Mouse (Mus musculus) v-Abl transformed pro-B cells (cell line): ENCODE data around the gene Gm21974.

Source experiments
- in situ Hi-C, 2 experiments: fragments of 400-800 bp; cut with MboI; formaldehyde crosslinking; loops; one replicate each; pipeline ENCODE4 v1.15.1; 2025; ENCODE audit not compliant: unreplicated experiment in 2 of 2

The Gm21974 gene

DNA sequence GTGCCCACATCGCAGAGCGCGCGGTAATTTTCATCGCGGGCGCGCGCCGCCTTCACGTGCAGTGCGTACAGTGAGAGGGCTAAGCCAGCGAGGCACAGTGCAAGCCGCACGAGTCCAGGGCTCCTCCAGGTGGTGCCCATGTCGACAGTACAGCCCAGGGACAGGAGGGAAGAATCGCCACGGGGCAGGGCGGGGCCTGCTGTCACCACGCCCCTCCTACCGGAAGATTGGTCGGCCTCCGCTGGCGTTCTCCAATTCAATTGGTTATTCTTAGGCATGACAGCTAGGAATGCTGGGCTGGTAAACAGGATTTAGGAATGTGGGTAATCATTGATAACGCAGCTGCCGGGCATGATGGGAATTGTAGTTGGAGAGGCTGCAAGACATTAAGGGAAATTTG, at the start of gene Gm21974, which contains the start of gene Vkorc1:
Gm21974 (minus strand) TSS at position 13 of the 400 bp plus-strand sequence.
Vkorc1 (minus strand) TSS at position 176 of the 400 bp plus-strand sequence.
- in situ Hi-C loops, result no loop called here

DNA sequence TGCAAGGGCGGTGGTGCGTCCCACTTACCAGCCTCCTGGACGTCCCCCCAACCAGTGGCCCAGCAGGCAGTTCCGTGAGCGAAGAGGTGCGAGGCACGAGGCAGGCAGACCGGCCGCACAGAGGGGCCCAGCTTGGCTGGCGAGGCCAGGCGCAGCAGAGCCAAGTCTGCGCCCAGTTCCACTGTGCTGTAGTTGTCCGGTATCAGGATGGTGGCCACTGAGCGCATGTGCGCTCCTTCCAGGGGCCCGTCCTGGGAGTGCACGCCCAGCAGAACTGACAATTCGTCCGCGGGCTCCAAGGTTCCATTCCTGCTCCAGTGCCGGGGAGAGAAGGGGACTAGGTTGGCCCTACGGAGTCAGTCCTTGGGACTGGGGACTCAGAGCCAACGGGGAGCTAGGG, 49.4 kb upstream of the Gm21974 start:
- in situ Hi-C loops, result loop anchor here (5.0 to 10.0 kb wide), 4 partner anchors 140 to 580 kb away; partner anchors contain the start of gene Hsd3b7 (in 1 of the 2)

DNA sequence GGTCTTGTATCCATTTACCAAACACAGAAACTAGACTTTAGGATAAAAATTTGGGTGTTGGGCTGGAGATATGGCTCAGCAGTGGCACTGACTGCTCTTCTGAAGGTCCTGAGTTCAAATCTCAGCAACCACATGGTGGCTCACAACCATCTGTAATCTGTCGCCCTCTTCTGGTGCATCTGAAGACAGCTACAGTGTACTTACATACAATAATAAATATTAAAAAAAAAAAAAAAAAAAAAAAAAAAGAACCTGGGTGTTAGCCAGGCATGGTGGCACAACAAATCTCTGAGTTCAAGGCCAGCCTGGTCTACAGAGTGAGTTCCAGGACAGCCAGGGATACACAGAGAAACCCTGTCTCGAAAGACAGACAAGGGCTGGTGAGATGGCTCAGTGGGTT, 46.8 kb upstream of the Gm21974 start:
- in situ Hi-C loops, result loop anchor here (5.0 to 10.0 kb wide), 4 partner anchors 137 to 577 kb away; partner anchors contain the start of gene Hsd3b7 (in 1 of the 2)

DNA sequence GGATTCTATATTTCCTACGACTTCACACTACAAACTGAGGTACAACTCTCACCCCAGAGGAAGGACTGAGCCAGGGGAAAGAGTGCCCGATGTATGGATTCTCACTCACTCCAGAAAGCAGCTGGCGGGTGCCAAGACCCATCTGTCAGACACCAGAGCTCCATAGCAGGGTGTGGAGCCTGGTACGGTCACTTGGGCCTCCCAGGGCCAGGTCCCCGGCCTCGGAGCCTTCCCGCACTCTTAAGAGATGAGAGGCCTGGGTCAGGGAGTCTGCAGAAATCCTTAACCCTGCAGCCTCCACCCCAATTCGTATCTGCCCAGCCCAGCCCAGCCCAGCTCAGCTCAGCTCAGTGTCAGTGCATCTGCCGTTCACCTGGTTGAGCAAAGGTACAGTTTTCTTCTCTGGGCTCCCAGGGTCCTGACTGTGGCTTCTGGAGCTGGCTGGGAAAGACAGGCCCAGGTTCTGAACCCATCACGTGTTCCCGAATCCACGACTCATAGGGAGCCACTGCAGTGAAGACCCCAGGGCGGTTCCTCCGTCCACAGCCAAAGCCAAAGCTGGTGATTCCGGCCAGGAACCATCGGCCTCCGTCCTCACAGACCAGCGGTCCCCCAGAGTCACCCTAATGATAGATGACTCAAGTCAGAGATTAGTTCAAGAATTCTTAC, 41.1 kb upstream of the Gm21974 start:
- in situ Hi-C loops, result loop anchor here in 1 of 2 experiments (5.0 kb wide), 1 partner anchor 164 kb away; no protein-coding TSS in a partner anchor

DNA sequence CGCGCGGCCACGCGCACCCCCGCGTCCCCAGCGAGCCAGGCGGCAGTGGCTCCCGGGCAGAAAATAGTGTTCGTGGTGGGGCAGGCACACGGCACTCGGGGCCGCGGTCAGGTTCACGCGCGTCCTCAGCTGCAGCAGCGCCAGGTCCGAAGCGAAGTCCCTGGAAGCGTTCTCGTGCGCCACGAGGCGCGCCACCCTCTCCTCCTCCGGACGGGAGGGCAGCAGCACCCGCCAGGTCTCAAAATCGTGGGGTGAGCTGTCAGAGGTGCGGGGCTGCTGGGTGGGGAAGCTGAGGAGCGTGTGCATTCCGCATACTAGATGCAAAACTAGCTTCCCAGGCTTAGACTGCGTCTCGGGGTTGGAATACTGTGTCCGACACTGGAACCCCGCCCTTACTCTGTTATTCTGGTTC, 40.5 kb upstream of the Gm21974 start:
- in situ Hi-C loops, result loop anchor here in 1 of 2 experiments (5.0 kb wide), 1 partner anchor 163 kb away; no protein-coding TSS in a partner anchor

DNA sequence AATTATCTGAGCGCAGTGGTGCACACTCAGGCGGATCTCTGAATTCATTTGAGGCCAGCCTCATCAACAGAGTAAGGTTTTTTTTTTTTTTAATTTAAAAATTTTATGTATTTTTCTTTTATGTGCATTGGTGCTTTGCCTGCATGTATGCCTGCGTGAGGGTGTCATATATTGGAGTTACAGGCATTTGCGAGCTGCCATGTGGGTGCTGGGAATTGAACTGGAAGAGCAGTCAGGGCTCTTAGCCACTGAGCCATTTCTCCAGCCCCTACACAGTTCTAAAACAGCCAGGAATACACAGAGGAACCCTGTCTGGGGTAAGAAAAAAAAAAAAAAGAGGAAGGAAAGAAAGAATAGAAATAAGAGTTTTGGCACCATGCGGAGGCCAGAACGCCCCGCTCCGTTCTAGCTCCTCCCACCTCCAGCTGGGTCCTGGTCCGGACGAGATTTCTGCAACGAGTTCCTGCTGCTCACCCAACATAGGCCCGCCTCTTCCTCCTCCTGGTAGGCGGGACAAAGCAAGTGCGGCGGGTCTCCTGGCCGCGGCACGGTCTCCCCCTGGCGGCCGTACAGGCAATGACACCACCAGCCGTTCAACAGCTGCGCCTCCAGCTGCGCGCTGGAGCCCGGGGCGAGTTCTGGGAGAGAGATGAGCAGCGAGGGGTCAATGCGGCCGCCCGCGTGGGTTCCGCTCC, 39.9 kb upstream of the Gm21974 start:
- in situ Hi-C loops, result loop anchor here in 1 of 2 experiments (5.0 kb wide), 1 partner anchor 163 kb away; no protein-coding TSS in a partner anchor

DNA sequence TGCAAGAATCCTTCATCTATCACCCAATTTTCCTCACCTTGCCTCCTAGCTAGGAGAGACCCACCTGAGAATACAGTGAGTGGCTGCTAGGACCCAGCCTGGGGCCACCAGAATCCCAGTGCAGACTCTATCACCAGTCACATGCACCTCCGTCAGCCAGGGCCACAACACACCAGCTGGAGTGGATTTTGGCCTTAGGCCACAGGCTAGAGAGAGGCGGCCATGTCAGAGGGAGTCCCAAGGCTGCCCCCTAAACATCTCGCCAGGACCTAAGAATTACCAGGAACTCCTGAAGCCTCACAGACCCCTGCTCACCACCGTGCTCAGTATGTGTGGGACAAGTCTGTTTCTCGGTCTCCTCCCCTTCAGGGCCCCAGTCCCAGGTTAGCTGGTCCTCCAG, 38.8 kb upstream of the Gm21974 start:
- in situ Hi-C loops, result no loop called here

DNA sequence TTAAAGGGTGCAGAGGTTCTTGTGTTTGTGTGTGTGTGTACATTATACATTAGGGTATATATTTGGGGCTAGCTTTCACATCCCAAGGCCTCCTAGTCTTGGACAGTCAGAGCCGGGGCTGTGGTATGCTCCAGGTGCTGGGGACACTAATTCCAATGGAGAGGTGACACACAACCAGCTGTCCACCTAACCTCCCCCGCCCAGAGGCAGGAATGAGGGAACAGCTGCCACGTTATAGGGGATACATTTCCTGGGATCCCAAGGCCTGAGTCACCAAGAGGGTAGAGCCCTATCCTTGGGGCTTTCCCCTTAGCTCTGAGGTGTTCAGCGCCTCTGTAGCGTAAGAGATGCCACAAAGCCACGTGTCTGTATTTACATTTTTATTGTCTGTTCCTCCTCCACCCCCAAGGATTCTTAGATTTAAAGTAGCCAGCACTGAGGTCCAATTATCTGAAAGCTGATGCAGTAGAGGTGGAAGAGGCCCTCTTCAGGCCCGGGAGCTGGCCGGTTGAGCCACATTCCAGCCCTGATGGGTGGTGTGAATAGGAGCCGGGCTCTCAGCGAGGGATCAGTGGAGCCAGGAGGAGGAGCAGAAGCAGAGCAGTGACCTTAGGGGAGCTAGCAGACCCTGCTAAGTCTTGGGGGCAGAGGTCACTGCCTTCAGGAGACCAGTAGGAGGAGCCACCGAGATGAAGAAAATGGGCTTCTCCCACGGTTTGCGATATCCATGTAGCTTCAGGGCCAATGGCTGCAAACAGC, 37.2 kb upstream of the Gm21974 start:
- in situ Hi-C loops, result no loop called here

DNA sequence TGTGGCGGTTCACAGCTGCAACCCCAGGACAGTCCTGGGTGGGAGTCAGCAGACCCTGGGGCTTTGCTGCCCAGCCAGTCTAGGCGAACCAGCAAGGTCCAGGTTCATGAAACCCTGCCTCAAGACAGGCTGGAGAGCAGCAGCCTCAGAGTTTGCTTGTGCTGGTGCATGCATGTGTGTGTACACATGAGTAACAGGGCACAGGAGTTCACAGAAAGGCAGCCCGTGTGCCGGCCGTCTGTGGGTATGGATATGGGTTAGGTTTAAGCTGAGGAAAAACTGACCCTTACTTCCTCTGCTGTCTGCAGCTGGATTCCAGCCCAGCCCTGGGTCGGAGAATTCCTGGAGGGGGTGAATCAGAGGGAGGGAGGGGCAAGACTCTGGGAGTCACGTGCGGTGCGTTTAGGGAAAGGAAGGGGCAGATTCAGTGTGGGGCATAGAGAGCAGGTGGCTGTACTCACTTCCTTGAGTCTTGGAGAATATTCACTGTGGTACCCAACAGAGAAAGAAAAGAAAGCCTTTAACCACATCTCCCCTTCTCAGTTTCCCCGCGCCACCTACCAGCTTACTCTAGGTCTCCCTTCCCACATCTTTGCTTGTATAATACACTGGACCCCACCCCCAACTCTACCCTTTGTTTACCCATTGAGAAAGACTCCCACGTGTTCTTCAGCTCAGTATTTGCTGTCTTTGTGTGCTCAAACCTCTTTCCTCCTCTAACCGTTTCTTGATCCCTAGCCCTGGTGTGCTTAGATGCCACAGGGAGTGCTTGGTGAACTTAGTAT, 36.3 kb upstream of the Gm21974 start:
- in situ Hi-C loops, result no loop called here

DNA sequence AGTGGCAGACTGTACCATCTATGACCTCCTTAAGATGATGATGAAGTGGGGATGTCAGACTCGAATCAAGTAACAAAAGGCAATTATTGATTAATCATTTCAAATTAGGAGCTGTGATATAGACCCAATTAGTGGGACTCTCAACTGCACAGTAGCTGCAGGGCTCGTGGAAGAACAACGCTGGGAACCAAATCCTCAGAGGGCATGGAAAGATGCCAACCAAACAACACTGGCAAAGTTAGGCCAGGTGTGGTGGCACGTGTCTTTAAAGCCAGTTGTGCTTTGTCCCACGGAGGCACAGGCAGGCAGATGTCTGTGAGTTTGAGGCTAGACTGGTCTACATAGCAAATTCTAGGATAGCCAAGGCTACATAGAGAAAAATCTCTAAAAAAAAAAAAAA, 35.4 kb upstream of the Gm21974 start:
- in situ Hi-C loops, result no loop called here

DNA sequence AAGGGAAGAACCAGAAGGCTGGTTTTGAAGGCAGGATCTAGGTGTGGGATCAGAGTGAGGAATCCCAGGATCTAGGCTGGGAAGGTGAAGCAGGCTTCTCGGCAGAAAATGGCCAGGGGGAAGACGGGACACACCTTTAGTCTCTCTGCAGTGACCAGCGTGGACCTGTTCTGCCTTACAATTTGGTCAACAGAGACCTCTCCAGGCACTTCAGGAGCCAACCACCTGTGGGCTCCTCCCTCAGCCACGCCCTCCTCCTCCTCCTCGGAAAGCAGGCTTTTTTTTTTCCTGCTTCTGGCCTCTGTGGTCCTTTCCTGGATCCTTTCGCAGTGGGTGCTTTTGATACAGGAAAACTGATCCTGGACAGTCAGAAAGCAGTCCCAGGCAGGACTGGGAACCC, 34.7 kb upstream of the Gm21974 start, which contains the start of gene Prss8:
Prss8 (minus strand) TSS at position 182 of the 400 bp plus-strand sequence.
- in situ Hi-C loops, result no loop called here

DNA sequence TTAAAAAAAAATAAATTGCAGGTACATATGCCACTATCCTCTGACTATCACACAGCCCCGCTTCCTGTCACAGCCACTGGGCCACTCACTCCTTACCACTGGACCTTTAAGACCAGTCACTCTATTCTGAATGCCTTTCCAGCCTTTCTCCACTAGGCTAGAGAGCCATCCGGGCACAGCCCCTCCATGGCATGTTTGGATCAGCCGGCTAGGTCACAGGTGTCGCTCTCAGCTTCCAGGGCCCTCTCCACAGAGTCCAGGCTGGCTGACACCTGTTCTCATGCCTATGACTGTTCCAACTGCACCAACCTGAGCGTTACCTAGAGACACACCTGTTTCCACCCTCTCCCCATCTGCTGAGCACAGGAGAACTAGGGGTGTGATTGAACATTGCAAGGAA, 33.3 kb upstream of the Gm21974 start:
- in situ Hi-C loops, result no loop called here

DNA sequence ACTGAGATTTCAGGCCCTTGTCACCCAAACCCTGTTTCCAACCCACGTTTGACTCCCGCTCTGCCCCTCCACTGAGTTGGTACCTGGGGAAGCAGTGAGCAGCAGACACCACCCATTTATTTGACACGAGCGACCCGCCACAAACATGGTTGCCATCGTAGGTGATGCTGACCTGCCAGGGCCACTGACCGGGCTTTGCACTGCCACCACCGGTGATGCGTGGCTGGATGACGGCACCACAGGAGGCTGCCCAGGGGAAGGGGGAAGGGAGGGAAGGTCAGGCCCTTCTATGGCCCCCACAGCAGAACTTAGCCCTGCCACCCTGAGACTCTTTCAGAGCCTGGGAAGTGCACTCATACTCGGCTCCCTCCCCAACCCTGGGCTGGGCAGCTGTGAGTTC, 32.5 kb upstream of the Gm21974 start:
- in situ Hi-C loops, result no loop called here

DNA sequence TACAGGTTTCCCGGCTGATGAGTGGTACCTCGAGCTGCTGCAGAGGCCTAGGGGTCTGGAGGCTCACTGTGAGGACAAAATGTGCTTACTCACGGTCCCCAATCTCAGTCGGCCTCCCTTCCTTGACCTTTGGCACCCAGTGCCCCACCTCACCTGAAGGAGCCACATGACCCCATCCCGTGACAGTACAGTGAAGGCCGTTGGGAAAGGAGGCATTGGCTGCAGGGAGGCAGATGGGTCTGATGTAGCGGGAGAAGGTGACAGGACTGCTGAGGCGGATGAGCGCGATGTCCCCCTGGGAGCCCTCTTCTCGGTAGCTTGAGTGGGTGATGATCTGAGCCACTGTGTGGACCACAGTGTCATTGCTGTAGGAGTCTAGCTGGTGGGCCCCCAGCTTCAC, 31.6 kb upstream of the Gm21974 start:
- in situ Hi-C loops, result no loop called here

DNA sequence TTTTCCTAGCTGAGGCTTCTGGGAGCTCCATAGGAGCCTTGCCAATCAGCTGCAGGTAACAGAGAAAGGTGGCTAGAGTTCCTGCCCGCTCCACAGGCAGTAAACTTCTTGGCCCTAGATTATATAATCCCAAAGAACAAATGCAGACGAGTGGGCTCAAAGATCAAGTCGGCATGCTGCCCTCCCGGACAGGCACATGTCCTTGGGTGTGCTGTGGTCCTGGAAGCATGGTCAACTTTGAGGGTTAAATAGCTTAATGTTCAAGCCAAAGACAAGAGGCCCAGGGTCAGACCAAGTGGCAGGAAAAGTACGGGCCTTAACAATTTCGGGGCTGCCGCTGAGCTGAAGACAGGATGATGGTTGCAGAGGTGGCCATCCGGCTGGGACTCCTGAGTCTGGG, 30.8 kb upstream of the Gm21974 start:
- in situ Hi-C loops, result no loop called here

DNA sequence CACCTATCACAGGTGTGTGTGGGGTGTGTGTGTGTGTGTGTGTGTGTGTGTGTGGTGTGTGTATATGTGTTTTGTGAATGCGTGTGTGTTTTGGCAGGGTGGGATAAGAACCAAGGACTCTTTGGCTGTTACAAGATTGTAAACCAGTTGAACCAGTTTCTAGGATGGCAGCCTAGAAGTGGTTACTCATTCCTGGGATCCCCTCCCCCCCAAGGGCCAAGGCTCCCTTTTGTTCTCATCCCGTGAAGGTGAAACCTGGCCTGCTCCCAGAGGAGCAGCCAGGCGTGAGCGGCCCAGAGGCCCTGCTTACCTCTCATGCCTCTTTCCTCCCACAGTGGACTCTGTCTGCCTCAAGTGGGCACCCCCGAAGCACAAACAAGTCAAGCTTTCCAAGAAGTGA, 30.0 kb upstream of the Gm21974 start:
- in situ Hi-C loops, result no loop called here

DNA sequence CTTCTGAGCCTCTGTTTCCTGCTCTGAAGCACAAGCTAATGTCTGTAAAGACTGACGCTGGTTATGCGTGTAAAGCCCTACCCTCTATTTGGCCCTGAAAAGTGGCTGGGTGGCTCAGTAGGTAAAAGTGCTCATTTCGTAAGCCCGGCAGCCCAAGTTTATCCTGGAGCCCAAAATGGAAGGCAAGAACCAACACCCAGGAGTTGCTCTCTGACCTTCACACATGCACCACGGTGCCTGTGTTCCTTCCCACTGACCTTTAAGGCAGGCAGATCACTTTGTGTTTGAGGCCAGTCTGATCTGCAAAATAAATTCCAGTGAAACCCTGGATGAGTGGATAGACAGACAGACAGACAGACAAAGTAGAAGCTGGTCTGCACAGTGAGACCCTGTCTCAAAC, 28.5 kb upstream of the Gm21974 start:
- in situ Hi-C loops, result no loop called here

DNA sequence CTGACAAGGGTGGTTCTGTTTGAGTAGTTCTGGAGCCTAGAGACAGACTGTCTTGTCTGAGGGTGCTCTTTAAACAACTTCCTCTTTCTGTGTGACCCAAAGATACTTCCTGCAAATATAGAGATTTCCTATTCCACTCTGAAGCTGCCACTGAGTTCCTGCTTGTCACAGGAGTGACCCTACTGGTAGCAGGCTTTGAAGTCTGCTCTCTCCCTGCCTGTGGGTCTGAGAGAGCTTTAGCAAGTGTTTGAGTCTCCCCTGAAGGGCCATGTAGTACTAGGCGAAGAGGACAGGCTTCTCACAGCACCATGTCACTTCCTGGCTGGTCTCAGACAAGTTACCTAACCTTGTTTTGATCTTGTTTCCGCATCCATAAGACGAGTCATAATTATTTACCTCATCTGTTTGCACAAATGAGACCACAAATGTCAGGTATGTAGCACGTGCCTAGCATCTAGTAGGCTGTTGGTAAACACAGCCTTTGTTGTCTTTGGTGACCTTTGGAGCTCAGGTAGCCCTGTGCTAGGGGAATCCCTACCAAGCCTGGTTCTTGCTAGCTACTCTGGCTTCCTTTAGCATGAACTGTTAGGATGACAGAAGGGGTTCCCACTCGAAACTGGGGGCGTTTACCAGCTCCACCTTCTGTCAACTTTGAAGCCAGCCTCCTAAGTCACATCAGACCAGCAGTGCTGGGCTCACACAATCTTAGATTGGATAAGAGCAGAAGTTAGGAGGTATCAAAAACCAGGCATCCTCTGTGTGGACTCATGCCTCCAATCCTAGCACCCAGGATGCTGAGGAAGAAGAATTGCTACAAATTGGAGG, 27.4 kb upstream of the Gm21974 start:
- in situ Hi-C loops, result no loop called here

DNA sequence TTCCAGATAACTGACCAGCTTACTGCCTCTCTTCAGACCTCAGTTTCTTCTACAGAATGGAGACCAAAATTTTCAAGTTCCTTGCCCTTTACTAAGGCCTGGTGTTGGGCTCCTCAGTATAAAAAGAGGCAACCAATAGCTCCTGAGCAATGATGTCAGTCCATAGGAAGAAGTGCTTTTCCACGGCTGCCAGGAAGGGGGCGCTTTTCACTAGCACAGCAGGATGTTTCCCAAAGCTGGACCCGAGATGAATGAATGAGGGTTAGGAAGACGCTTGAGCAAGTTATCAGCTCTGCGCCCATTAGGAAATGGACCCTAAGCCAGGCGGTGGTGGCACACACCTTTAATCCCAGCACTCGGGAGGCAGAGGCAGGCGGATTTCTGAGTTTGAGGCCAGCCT, 26.3 kb upstream of the Gm21974 start:
- in situ Hi-C loops, result no loop called here
